Mouse (Mus musculus) kidney, adult 2 months (tissue): ENCODE measurements around the gene Fam129c. TPM values are rescaled to one million over a fixed set of nuclear protein-coding genes. Genes with fewer than 3 reads are reported as not detected.
A peak's percentile ranks its signal among the peaks of the same experiment; 100 is the strongest.

Experiments used
- DNase-seq: peaks from one replicate; pipeline ENCODE4 v3.0.0; 2021
- H3K27ac ChIP-seq: fragments of 200-500 bp; 2 replicates; pipeline ENCODE4 v1.5.1; 2012; ENCODE audit warnings: low read depth, low read length, control low read depth, inconsistent platforms; ENCODE audit not compliant: insufficient read depth
- H3K27me3 ChIP-seq: fragments of 200-500 bp; replicated peaks from 2 replicates; pipeline ENCODE4 v1.6.1; 2012; ENCODE audit warnings: mild to moderate bottlenecking, moderate library complexity, low read length, inconsistent platforms; ENCODE audit not compliant: control insufficient read depth, insufficient read depth
- H3K36me3 ChIP-seq: fragments of 200-500 bp; 2 replicates; pipeline ENCODE4 v1.6.1; 2012; ENCODE audit warnings: mild to moderate bottlenecking, moderate library complexity, low read length, inconsistent platforms; ENCODE audit not compliant: control insufficient read depth, insufficient read depth
- H3K4me1 ChIP-seq: fragments of 200-500 bp; 2 replicates; pipeline ENCODE4 v1.6.1; 2011; ENCODE audit warnings: low read length; ENCODE audit not compliant: control insufficient read depth, insufficient read depth
- H3K4me3 ChIP-seq: fragments of 200-500 bp; 2 replicates; pipeline ENCODE4 v1.5.1; 2011; ENCODE audit warnings: mild to moderate bottlenecking, low read depth, low read length, control low read depth; ENCODE audit not compliant: insufficient read depth
- CTCF ChIP-seq: fragments of 200-500 bp; conservative IDR thresholded peaks from 2 replicates; pipeline ENCODE4 v1.5.1; 2011; ENCODE audit warnings: low read depth, mild to moderate bottlenecking, control low read depth, low read length, moderate library complexity, mixed read lengths; ENCODE audit not compliant: insufficient read depth, insufficient read length
- POLR2A ChIP-seq: fragments of 200-500 bp; IDR thresholded peaks from one replicate; pipeline ENCODE4 v1.6.1; 2011; ENCODE audit warnings: low read depth, low read length, control low read depth
- WGBS: fragments of 180-500 bp; shearing (Covaris S2); methylation state at CpG from one replicate; pipeline ENCODE4 v1.1.7; 2018; 5-methylcytosine and 5-hydroxymethylcytosine counted together
- polyA plus RNA-seq: library from polyadenylated mRNA; depleted of rRNA; stranded (reverse); fragments of >200 nt; gene quantifications from 2 replicates; pipeline ENCODE4 v1.2.3, GENCODE M21; 2012

Gene Fam129c
- polyA plus RNA-seq, 1 experiment, result 2.4 TPM

DNA sequence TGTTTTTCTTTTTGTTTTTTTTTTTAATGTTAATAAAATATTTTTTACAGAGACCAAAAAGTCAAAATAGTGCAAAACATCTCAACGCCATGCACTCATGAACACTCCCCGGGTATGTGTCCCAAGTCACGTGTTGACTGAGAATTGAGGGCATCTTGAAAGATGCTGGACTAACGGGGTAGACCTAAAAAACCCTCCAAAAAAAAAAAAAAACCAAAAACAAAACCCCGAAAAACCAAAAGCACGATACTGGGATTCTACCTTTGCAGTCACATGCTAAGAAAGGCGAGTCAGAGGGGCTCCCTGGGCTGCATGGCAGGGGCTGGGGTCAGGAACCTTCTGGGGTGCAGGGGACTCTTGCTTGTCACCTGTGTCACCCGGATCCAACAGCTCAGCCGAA lies 29.3 kb downstream of the Fam129c start:
- Histone ChIP-seq H3K27me3 (no peaks in the 10 kb centered on the region), H3K4me1 (peaks cover 3% of the 10 kb centered on the region; the same call in 1 of the 2 replicates), H3K4me3 (no peak overlapping the region), H3K36me3 (no peaks in the 10 kb centered on the region; the same call in 1 of the 2 replicates), H3K27ac (no peak overlapping the region)
- 91% methylated on average over 9 of the region's 9 CpGs for WGBS
- TF ChIP-seq POLR2A (no peak), CTCF (no peak)
- DNase-seq, result no peak

DNA sequence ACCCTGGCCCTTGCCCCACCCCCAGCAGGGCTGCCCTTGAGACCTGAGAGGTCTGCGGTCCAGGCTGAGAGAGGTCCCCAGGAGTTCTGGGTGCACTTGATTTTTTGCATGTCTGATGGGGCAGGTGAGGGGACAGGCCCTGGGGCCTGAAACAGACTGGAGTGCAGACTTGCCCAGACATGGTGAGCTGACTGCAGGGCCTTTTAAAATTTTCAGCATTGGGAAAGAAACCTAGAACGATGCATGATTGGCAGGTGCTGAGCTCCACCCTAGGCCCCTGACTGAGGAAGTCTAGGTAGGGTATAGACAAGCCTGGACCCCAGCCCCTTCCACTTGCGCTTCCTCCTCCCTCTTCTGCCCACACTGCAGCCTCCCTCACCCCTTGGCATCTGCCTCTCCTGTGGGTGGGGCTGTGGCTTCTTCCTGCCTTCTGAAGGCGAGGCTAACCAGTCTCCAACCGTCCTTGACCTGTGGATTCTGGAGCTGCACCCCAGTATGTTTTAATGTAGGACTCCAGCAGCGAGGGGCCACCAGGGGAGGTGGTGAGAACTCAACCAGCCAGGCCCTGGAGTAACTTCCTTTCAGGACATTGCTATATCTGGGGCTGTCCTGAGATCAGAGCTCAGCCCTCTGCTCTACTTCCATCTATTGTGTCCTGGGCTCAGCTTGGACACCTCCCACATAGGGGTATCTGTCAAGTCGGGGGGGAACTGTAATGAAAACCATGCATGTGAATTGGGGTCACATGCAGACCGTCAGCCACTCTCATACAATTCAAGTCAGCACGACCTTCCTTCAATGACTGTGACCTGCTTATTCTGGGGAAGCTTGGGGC lies 30.0 kb downstream of the Fam129c start:
- peaks cover 3% of the 10 kb centered on the region; the same call in 1 of the 2 replicates for H3K4me1 ChIP-seq
- H3K27me3 ChIP-seq, result no peaks in the 10 kb centered on the region
- H3K4me3 ChIP-seq, result no peak overlapping the region
- H3K36me3 ChIP-seq, result no peaks in the 10 kb centered on the region
- H3K27ac ChIP-seq, result 0 out of 2 replicates have a peak overlapping the region, but pooled peaks have one; percentile 16
- DNase-seq, result peak; percentile 24
- TF ChIP-seq POLR2A (no peak), CTCF (no peak)
- 55% methylated on average over 9 of the region's 9 CpGs for WGBS

DNA sequence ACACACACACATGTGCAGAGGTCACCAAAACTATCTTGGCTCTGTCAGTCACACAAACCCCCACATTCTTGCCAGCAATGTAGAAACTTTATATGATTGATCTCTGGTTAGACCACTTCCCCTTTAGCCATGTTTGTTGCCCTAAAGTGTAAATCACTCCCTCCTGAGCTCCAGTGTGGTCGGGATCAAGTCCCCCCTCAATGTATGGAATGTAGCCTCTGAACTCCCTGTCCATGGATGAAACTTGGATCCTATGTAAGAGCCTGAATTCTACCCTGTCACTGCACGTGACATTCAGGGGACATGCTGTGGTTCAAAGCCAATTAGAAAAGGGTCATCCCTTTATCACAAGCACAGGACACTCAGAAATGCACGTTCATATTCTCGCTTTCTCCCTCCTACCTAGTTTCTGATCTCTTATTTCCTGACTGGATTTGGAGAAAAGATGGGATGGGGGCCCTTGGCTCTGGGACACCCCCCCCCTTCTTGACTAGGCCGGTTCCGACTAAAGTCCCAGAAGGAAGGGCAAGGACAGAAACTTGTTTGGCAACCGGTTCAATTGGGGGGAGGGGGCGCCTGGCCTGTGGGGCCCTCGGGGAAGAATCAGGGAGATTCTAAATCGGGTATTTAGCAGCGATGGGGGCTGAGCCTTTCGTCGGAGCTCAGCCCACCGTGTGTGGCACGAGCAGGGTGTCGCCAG lies 31.1 kb downstream of the Fam129c start:
- TF ChIP-seq POLR2A, result no peak

DNA sequence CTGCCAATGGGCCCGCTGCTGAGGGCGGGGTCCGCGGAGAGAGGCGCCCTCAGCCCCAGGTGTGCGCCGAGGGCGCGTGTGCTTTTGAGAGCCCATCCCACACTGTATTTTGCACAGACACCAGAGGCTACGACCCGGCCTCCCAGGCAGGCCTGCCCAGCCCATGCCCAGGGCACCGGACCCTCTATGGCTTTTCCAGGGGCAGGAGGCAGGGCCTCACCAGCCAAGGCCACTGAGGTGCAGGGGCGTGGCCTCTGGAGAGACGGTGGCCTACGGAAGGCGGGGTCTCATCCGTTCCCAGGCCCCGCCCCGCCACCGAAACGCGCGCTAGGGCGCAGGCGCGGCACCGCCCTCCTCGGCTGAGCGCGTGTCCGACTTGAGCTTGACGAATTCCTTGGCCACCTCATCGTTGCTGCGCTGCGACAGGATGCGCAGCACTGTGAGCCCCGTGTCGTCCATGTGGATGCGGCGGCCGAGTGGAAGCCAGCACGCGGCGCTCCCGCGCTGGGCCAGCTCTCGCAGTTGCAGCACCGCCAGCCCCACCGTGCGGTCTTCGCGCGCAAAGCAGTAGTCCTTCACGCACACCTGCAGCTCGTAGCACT lies 31.7 kb downstream of the Fam129c start:
- Histone ChIP-seq H3K36me3 (no peaks in the 10 kb centered on the region), H3K27me3 (no peaks in the 10 kb centered on the region), H3K4me3 (peak overlapping the region; percentile 58), H3K27ac (no peak overlapping the region), H3K4me1 (peaks cover 3% of the 10 kb centered on the region; the same call in 1 of the 2 replicates)
- WGBS, result under 1% methylated on average over 55 of the region's 55 CpGs
- TF ChIP-seq CTCF, result peak; percentile 26; the same call in 1 of the 2 replicates
- TF ChIP-seq POLR2A, result no peak
- peak; percentile 96 for DNase-seq

More for the DNA sequence above, 31.1 kb downstream of the Fam129c start:
- Histone ChIP-seq H3K27me3 (no peaks in the 10 kb centered on the region), H3K36me3 (no peaks in the 10 kb centered on the region), H3K4me3 (peak overlapping the region; percentile 58), H3K4me1 (peaks cover 3% of the 10 kb centered on the region; the same call in 1 of the 2 replicates), H3K27ac (peak overlapping the region; percentile 12; the same call in 1 of the 2 replicates)
- no peak for DNase-seq
- WGBS, result 14% methylated on average over 16 of the region's 16 CpGs

DNA sequence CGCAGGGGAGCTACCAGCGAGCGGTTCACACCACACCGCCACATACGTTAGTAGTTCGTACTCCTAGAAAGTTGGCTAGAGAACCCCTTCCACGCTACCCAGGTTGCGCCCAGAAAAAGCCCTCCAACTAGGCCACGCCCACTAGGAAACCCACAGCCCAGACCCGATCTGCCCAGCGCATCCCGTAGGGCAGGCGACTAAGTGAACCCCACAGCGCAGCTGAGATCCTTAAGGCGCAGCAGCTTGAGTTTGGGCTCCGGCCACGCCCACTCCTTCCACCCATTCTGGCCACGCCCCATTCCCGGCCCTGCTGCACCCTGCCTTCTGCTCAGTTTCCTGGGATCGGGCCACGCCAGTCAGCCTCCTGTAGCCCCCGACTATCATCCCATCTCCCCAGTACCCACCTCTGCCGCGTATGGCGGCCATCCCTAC lies 32.3 kb downstream of the Fam129c start:
- peak overlapping the region; percentile 58; the same call in 1 of the 2 replicates for H3K4me3 ChIP-seq
- peak; percentile 61 for DNase-seq
- no peaks in the 10 kb centered on the region for H3K36me3 ChIP-seq
- no peaks in the 10 kb centered on the region for H3K27me3 ChIP-seq
- peaks cover 3% of the 10 kb centered on the region; the same call in 1 of the 2 replicates for H3K4me1 ChIP-seq
- 6% methylated on average over 25 of the region's 25 CpGs for WGBS
- no peak overlapping the region for H3K27ac ChIP-seq
- no peak for TF ChIP-seq POLR2A
- TF ChIP-seq CTCF, result no peak

DNA sequence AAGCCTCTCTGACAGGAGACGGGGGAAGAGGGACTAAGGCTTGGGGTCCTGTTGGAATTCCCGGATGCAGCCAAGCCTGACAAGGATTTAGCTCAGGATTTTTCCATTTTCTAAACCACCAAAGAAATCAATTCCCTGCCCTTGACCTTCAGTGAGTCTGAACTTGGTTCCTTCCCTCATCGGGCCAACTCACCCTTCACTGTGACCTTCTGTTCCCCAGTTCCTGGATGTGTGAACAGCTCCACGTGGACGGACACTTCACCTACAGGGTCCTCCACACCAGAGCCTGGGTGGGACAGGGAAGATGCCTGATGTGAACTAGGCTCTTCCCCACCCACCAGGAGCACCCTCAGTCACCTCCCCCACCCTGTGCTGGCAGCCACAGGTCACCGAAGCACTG lies 33.3 kb downstream of the Fam129c start:
- WGBS, result 65% methylated on average over 6 of the region's 6 CpGs
- no peaks in the 10 kb centered on the region for H3K36me3 ChIP-seq
- DNase-seq, result no peak
- no peak overlapping the region for H3K4me3 ChIP-seq
- H3K4me1 ChIP-seq, result peaks cover 3% of the 10 kb centered on the region; the same call in 1 of the 2 replicates
- TF ChIP-seq POLR2A (no peak), CTCF (no peak)
- H3K27ac ChIP-seq, result no peak overlapping the region
- H3K27me3 ChIP-seq, result no peaks in the 10 kb centered on the region
